Mouse (Mus musculus) thymus, adult 2 months (tissue): ENCODE results near the gene Rab33b.

Source experiments
- CTCF ChIP-seq: fragments of 200-500 bp; IDR thresholded peaks from 2 replicates; pipeline ENCODE4 v1.5.1; 2012; ENCODE audit warnings: mild to moderate bottlenecking, control low read depth, low read length, moderate library complexity, borderline replicate concordance; ENCODE audit not compliant: control insufficient read depth, poor library complexity, insufficient read depth; ENCODE audit errors: extremely low read depth
- POLR2A ChIP-seq: fragments of 200-500 bp; IDR thresholded peaks from 2 replicates; pipeline ENCODE4 v1.6.1; 2012; ENCODE audit warnings: mild to moderate bottlenecking, low read length, control low read depth, moderate library complexity; ENCODE audit not compliant: control insufficient read depth, poor library complexity, insufficient read depth; ENCODE audit errors: extremely low read depth

DNA sequence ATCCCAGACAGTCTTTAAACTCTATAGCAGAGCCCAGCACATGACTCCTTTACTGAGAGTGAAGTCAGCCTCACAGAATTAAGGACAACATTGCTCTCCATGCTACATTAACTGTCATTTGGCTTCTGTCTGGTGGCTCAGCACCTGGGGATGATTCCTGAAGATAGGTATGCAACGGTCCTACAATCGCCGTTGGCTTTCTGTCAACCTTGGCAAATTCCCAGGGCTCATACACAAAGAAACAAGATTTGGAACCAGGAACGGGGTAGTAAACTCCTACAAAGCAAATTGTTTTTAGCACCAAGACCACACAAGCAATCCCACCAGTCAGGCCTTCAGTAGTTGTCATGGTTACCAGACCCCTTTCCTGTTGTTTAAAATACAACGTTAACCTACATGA lies 49.9 kb downstream of the Rab33b start:
- TF ChIP-seq CTCF (no peak), POLR2A (no peak)
